Mouse (Mus musculus) intestine, postnatal 0 days (tissue): ENCODE data around the gene Cxcl14. TPM values are rescaled to one million over a fixed set of nuclear protein-coding genes. Genes with fewer than 3 reads are reported as not detected.

Experiments
- ATAC-seq: fragments of 200-750 bp; cut with Nextera tagmentation; 2 replicates; pipeline ENCODE4 v1.8.0; 2017; ENCODE audit warnings: mild to moderate bottlenecking, moderate TSS enrichment, moderate library complexity
- H3K27ac ChIP-seq: fragments of 300-500 bp; sonication (generic); 2 replicates; pipeline ENCODE4 v1.5.1; 2014; ENCODE audit warnings: mild to moderate bottlenecking, low read depth, low read length, moderate library complexity
- H3K27me3 ChIP-seq: fragments of 300-500 bp; sonication (generic); replicated peaks from 2 replicates; pipeline ENCODE4 v1.6.1; 2014; ENCODE audit warnings: low read length, mixed read lengths; ENCODE audit not compliant: control insufficient read depth, insufficient read depth
- H3K36me3 ChIP-seq: fragments of 300-500 bp; sonication (generic); 2 replicates; pipeline ENCODE4 v1.6.1; 2014; ENCODE audit warnings: mild to moderate bottlenecking, moderate library complexity; ENCODE audit not compliant: control insufficient read depth, insufficient read depth
- H3K4me1 ChIP-seq: fragments of 300-500 bp; sonication (generic); replicated peaks from 2 replicates; pipeline ENCODE4 v1.6.1; 2014; ENCODE audit warnings: antibody characterized with exemption, low read length, mixed read lengths; ENCODE audit not compliant: control insufficient read depth, insufficient read depth
- H3K4me2 ChIP-seq: fragments of 300-500 bp; sonication (generic); replicated peaks from 2 replicates; pipeline ENCODE4 v1.6.1; 2014; ENCODE audit warnings: low read depth, mild to moderate bottlenecking, moderate library complexity
- H3K4me3 ChIP-seq: fragments of 300-500 bp; sonication (generic); 2 replicates; pipeline ENCODE4 v1.5.1; 2014; ENCODE audit warnings: low read depth, low read length
- H3K9ac ChIP-seq: fragments of 300-500 bp; sonication (generic); 2 replicates; pipeline ENCODE4 v1.6.1; 2014; ENCODE audit warnings: mild to moderate bottlenecking, low read depth, low read length
- H3K9me3 ChIP-seq: fragments of 300-500 bp; sonication (generic); 2 replicates; pipeline ENCODE4 v1.6.1; 2016; ENCODE audit warnings: mixed run types; ENCODE audit not compliant: control insufficient read depth
- CTCF ChIP-seq: sonication (generic); IDR thresholded peaks from 2 replicates; pipeline ENCODE4 v1.5.1; 2016; ENCODE audit warnings: low read depth, mild to moderate bottlenecking, control low read depth, antibody characterized with exemption, moderate library complexity
- WGBS: fragments of 180-500 bp; shearing (Covaris S2); extraction: QIAGEN DNeasy Blood & Tissue Kit; methylation state at CpG from one replicate; pipeline ENCODE4 v1.1.7; 2014; 5-methylcytosine and 5-hydroxymethylcytosine counted together
- polyA plus RNA-seq: library from polyadenylated mRNA; unstranded; fragments of >200 nt; fragmentation: Nextera tagmentation; extraction: Ambion mirVana; gene quantifications from 2 replicates; pipeline ENCODE4 v1.2.1, GENCODE M21; 2015

Cxcl14 gene
- polyA plus RNA-seq, 1 experiment from 2014 or later, result 19.4 TPM

DNA sequence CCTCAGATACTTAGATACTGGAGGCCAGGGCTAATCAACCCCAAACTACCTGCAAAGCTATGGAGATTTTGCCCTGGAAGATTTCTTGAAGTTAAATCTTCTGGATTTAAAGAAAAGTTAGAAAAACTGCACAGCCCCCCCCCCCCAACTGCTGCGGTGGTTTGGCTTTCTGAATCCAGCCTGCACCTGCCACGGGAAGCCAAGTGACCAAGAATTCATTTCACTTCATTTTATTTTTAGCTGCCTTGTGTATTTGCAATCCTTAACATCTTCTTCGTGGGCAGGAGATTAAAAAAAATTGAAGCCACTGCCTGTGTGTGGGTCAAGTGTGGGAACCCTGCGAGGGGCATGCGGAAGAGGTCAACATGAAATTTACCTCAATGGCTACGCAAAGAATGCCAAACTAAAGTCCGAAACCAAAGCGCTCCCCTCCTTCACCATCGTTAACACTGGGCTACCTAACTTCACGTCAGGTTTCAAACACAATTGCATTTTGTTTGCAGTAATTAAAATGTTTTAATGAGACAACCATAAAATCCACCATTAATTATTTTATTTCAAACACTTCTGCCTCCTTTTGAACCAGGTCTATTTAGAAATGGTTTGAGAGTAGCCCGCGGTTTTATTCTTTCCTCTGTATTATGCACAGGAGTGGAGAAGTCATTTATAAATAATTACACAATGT, 38.7 kb downstream of the Cxcl14 start:
- 8% methylated on average over 12 of the region's 12 CpGs for WGBS
- H3K36me3 ChIP-seq, result no peaks in the 10 kb centered on the region

DNA sequence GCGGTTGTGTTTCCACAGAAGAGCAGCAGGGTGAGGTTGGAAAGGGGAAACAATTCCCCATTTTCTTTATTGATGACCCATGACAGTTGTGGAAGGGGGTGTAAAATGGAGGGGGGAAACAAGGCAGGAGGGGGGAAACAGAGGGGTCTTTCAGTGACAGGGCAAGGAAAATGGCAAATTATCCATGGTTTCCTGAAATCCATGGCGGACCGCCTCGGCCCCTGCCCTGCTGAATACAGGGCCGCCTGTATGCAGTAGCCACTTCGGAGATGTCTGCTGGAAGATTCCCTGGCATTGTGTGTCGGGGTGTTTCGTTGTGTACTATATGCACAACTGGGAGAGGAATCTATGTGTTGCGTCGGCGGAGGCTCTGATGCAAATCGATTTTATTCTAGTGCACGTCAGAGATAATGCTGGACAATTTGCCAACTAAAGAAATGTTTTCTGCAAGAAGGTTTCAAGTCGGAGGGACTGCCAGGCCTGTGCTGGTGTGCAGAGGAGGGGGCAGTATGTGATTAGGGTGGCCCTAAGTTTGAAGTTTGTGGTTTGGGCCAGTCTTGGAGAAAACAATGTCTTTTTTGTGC, 39.5 kb downstream of the Cxcl14 start:
- no peak overlapping the region for H3K27ac ChIP-seq
- peaks cover 98% of the 10 kb centered on the region for H3K27me3 ChIP-seq
- no peaks in the 10 kb centered on the region for H3K9me3 ChIP-seq
- H3K9ac ChIP-seq, result no peak overlapping the region
- WGBS, result 11% methylated on average over 14 of the region's 14 CpGs
- ATAC-seq, result no peak
- H3K36me3 ChIP-seq, result no peaks in the 10 kb centered on the region
- TF ChIP-seq CTCF, result no peak
- no peaks in the 10 kb centered on the region for H3K4me1 ChIP-seq
- H3K4me2 ChIP-seq, result no peak overlapping the region
- no peak overlapping the region for H3K4me3 ChIP-seq

More for the DNA sequence above, 38.7 kb downstream of the Cxcl14 start:
- H3K27me3 ChIP-seq, result peaks cover 97% of the 10 kb centered on the region
- H3K9ac ChIP-seq, result no peak overlapping the region
- no peak for TF ChIP-seq CTCF
- H3K4me1 ChIP-seq, result no peaks in the 10 kb centered on the region
- H3K4me3 ChIP-seq, result no peak overlapping the region
- no peaks in the 10 kb centered on the region for H3K9me3 ChIP-seq
- ATAC-seq, result no peak
- no peak overlapping the region for H3K4me2 ChIP-seq
- no peak overlapping the region for H3K27ac ChIP-seq

- no peak overlapping the region for H3K4me3 ChIP-seq
- no peak for TF ChIP-seq CTCF
- WGBS, result 17% methylated on average over 3 of the region's 3 CpGs
These were observed 43.0 kb downstream of the Cxcl14 start for GRCm38 (mm10) chr13:56253379-56253778.

GRCm38 (mm10) chr13:56252783-56253182, 43.6 kb downstream of the Cxcl14 start:
- Histone ChIP-seq H3K4me2 (no peak overlapping the region), H3K4me3 (no peak overlapping the region), H3K27ac (no peak overlapping the region), H3K27me3 (peaks cover 96% of the 10 kb centered on the region), H3K4me1 (no peaks in the 10 kb centered on the region), H3K9ac (no peak overlapping the region), H3K9me3 (no peaks in the 10 kb centered on the region), H3K36me3 (no peaks in the 10 kb centered on the region)
- no peak for ATAC-seq
- 14% methylated on average over 8 of the region's 8 CpGs for WGBS
- TF ChIP-seq CTCF, result no peak

More at GRCm38 (mm10) chr13:56253379-56253778, 43.0 kb downstream of the Cxcl14 start:
- no peak for ATAC-seq
- no peak overlapping the region for H3K4me2 ChIP-seq
- H3K9me3 ChIP-seq, result no peaks in the 10 kb centered on the region
- H3K36me3 ChIP-seq, result no peaks in the 10 kb centered on the region
- no peaks in the 10 kb centered on the region for H3K4me1 ChIP-seq
- peaks cover 97% of the 10 kb centered on the region for H3K27me3 ChIP-seq
- no peak overlapping the region for H3K9ac ChIP-seq
- H3K27ac ChIP-seq, result no peak overlapping the region

GRCm38 (mm10) chr13:56251924-56252619, 44.3 kb downstream of the Cxcl14 start, which contains the start of gene Neurog1:
TSS of gene Neurog1 (minus strand) at chr13:56252163.
- Histone ChIP-seq H3K27me3 (peaks cover 92% of the 10 kb centered on the region), H3K9me3 (no peaks in the 10 kb centered on the region), H3K27ac (no peak within 1 kb of the TSS), H3K9ac (no peak within 1 kb of the TSS), H3K36me3 (no peaks in the 10 kb centered on the region), H3K4me3 (peak within 1 kb of the TSS; percentile 17), H3K4me1 (no peaks in the 10 kb centered on the region), H3K4me2 (peak within 1 kb of the TSS; percentile 49)
- no peak for TF ChIP-seq CTCF
- under 1% methylated on average over 63 of the region's 65 CpGs for WGBS
- ATAC-seq, result no peak
